Mouse (Mus musculus): ENCODE data around the gene Psap. TPM values are rescaled to one million over a fixed set of nuclear protein-coding genes. Genes with fewer than 3 reads are reported as not detected.

Gene Psap
- polyA plus RNA-seq, 3 experiments from 2014 or later, result 79.4 to 218 (median 211) TPM

GRCm38 (mm10) chr10:60265252-60265651 is 12.2 kb upstream of the Psap start:
- no peak for ATAC-seq

DNA sequence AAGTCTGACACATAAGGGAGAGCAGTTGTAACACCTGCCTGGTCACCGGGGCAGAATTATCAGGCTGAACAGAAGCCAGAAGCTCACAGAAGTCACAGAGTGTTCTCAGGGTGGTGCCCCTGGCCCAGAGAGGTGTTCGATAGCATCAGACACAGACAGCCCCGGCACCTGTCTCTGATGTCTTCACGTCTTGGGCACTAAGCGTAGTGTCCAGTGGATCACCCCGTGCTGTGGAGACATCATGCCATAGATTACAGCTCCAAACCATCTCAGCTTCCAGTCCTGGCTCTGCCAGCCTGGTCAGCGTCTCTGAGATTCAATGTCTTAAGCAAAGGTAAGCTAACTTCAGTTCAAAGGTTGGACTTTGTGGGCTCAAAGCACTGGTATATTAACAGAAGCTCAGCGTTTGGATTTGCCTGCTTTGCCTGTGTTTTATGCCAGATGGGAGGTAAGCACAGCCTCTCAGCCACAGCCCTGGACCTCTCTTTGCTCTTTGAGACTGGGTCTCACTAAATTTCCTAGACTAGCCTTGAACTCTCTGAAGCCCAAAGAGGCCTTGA is 10.5 kb upstream of the Psap start:
- ATAC-seq, result no peak

- ATAC-seq, result no peak
Observed at GRCm38 (mm10) chr10:60268738-60269137, 8.7 kb upstream of the Psap start.

DNA sequence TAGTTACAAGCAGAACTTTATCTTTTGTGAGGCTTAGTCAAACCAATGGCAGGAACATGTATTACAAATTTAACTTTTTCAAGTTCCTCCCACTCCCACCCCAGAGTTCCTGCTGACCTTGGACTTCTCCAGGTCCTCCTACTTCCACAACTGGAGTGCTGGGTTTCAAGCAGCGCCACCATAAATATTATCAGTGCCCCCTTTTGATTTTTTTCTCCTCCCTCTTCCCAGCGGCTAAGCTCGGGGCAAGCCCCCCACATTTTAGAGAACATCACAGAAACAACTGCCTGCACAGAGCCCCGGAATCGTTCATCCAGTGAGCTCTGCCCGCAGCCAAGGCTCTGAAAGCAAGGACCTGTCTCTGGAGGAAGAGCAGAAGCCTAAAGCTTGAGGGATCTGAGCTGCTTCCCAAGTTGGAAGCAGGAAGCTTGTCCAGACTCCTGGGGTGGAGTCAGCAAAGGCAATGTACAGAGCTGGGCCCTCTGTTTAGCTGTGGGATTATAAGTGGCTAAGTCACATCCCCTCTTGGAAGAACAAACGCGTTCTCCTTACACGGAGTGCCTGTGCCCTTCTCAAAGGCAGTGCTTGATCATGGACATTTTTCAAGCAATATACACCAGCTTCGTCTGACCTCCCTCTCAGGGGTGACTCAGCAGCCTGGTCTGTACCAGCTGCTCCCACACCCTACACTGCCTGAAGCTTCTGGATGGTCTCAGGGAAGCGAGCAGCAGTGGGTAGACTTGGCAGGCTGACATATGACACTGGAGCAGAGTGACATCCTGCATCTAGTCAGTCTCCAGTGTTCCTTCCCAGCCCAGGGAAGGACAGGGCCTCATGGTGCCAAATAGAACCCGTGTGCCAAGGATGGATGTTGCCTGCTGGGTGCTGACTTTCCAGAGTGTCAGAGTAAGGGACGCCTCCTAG is 8.0 kb upstream of the Psap start:
- ATAC-seq, result no peak

DNA sequence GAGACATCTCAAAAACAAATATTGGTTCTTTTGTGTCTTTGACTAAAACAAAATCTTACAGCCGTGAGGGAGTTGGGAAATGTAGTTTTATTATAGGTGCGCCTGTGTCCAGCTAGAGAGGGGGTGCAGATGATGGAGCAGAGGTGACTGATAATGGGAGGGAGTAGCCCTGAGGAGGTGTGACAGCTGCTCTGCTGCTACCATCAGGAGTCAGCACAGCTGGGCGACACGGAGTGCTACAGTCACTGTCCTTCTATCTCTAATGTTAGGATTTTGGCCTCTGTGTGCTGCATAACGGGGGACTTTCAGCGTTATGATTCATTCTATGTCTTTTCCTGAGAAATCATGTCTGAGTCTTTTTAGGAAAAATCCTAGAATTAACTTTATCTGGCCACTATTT is 6.4 kb upstream of the Psap start:
- no peak for ATAC-seq

GRCm38 (mm10) chr10:60272241-60272640 is 5.2 kb upstream of the Psap start:
- no peak for ATAC-seq

DNA sequence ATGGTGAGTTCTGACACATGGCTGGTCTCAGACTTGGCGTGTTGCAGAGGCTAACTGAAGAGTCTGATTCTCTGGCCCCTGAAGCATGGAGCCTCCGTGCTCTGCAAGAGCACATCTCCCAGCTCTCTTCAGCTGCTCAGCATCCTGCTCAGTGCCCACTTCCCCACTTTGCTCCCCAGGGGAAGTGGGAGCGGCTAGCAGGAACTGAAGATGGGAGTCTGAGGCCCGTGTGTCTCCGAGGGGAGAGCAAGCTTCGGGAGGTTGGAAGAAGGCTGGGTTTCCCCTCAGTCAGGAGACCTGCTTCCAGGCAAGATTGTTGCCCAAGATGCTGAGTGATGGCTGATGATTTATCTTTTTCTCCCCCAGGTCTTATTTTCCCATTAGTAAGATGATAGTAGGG is 4.0 kb upstream of the Psap start:
- no peak for ATAC-seq

DNA sequence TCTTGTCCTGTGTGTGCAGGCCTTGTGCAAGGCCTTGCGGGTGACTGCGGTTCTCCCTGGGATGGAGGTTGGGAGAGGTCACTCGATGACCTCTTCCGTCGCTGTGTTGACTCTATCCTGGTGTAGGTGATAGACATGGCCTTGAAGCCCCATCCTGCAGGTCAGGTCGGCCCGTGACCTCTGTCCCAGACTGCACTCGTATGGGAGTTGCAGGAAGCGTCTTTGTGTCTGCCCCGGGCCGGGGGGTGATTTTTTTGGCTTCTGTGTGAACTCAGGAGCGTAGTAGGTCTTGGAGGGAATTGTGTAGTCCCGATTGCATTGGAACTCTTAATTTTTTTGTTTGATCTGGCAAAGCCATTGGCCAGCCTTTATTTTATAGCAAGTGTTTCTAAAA is 576 bp downstream of the Psap start:
- ATAC-seq, result no peak

GRCm38 (mm10) chr10:60278786-60279185 is 1.4 kb downstream of the Psap start:
- no peak for ATAC-seq

GRCm38 (mm10) chr10:60279290-60279940 is 2.0 kb downstream of the Psap start:
- no peak for ATAC-seq

- ATAC-seq, result no peak
Observed at GRCm38 (mm10) chr10:60279941-60280301, 2.5 kb downstream of the Psap start.

GRCm38 (mm10) chr10:60280353-60280752 is 2.9 kb downstream of the Psap start:
- no peak for ATAC-seq

DNA sequence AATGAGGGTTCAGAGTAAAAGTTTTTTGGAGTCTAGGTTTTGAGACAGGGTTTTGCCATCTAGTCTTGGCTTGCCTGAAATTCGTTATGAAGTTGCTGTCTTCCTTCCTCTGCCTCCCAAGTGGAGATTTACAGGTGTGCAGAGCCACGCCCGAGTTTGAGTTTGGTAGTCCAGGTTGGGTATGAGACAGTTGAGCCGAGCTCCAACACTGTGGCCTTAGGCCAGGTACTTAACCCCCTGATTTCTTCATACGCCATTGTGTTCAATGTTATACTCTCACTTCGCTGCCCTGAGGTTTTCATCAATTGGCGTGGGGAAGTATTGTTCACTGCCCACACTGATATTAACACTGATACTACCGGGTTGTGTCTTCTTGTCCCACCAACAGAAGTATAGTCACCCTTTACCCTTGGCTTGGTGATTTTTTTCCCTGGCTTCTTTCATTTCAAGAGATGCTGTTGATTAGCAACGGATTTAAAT is 4.2 kb downstream of the Psap start:
- ATAC-seq, result no peak

DNA sequence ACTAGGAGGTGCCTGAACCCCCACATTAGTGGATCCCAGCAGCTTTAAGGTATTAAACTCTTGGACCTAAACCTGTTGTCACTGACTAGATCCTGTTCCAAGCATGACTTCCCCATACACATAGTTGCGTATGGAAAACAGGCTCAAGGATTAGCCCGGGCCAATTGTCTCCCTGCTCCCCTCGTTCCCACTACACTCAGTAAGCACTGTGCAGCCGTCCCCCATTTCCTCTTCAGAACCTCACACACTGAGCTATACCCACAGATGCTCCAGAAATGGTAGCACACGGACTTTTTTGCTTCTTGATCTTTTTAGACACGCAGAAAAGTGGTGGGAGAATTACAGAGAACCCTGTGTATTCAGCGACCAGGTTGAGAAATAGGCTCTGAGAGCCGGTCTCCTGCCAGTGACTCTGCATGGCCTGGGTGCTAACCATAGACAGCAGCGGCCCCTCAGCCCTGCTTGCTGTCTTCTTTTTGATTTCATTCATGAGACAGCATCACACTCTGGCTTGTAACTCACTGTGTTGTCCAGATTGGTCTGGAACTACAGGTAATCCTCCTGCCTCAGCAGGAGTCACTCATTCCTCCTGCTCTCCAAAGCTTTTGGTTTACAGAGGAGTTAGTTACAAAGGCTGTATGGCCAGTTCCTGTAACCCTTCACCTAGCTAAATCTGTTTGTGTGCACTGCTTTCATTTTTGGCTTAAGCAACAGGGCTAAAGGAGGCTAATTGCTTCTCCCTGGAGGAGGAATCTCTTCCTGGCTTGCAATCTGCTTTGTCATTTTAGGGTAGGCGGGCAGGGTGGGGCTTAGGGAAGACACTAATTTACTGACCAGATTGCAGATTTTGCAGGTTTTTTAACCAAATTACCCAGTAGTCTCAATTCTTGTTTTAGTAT is 4.9 kb downstream of the Psap start:
- no peak for ATAC-seq

DNA sequence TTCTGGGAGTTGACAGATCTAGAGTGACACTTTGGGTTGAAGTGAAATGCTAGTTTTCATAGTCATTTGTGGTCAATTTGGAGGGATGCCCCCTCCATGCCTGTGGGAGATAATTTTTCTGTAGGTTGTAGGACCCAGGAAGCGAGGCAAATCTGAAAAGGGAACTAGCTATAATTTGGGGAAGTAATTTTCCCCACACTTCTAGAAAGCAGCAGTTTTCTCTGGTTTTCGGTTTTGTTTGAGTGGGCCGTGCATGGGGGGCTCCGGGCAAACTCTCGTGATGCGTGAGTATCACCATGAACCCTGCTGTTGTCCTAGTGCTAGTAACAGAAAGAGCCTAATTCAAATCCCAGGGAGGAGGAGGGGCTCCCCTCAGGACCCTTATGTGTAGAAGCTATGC is 6.8 kb downstream of the Psap start:
- no peak for ATAC-seq

- ATAC-seq, result no peak
Observed at GRCm38 (mm10) chr10:60284676-60285111, 7.3 kb downstream of the Psap start.

GRCm38 (mm10) chr10:60285183-60285582 is 7.8 kb downstream of the Psap start:
- ATAC-seq, result no peak

DNA sequence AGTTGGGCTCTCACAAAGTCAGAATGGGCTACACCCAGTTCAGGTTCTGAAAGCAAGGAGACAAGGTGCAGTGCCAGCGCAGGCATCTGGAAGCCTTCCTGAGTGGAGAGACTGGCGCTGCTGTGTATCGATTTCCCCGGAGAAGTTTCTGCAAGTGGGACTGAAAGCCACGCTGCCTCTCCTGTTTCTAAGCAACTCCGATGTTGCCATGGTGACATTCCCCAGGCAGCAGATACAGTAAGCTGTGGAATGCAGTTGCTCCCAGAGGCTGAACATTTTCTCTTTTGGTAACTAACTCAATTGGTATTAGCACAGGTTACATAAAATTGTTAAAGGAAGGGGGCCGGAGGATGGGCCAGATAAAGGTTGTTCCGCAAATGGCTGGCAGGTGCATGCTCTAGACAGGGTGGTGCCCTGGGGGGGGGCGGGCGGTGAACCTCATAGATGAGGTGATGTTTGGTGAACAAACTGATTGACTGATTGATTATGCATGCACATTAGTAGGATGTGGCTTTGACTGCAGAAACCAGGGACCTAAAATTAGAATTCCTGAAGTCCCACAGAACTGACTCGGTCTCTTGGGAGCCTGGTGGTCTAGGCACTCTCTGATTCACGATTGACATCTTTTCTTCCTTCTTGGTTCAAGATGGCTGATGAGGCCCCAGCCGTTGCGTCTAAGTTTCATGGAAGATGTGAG is 8.4 kb downstream of the Psap start:
- ATAC-seq, result no peak

- no peak for ATAC-seq
Observed at GRCm38 (mm10) chr10:60286546-60286945, 9.1 kb downstream of the Psap start.

- ATAC-seq, result no peak
Observed at GRCm38 (mm10) chr10:60287161-60287560, 9.7 kb downstream of the Psap start.

GRCm38 (mm10) chr10:60287726-60288125 is 10.3 kb downstream of the Psap start:
- no peak for ATAC-seq

- ATAC-seq, result no peak
Observed at GRCm38 (mm10) chr10:60289216-60289615, 11.8 kb downstream of the Psap start.
